Mouse (Mus musculus): ENCODE measurements around the gene Nudcd2.
"Not testable (repeated sequence)": the region's sequence is repeated elsewhere in the genome, so short reads cannot be mapped to it uniquely, and the experiment has no call there.

Gene Nudcd2

DNA sequence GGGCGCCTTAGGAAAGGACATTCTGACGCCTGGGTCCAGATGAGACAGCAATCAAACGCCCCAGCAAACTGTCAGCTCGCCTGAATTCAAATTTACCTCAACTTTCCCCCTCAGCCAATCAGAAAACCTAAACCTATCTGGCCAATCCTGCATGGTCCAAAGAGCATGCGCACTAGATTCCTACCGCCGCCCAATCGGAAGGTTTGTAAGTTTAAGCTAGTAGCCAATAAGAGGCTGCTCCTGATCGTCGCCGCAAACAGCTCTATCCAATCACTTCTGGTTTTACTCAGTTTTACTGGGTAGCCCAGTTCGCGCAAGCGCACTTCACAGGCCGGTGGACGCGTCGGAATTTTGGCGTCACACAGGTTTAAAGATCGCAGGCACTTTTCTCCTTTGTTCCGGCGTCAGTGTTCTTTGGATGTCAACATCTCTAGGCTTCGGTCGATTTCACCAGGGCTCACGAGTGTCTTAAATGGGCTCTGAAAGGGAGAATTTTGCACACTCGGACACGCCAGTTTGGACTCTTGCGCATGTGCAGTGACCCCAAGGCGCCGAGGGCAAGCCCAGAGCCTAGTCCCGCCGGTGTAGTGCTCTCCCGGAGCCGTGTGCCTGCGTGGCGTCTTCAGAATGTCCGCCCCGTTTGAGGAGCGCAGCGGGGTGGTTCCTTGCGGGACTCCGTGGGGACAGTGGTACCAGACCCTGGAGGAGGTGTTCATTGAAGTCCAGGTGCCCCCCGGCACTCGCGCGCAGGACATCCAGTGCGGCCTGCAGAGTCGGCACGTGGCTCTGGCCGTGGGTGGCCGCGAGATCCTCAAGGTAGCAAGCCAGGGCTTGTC lies at the start of gene Nudcd2, which contains the start of gene Hmmr:
Gene Nudcd2, plus strand, starts transcription at position 329 of the 836 bp plus-strand sequence.
Gene Hmmr, minus strand, starts transcription at position 84 of the 836 bp plus-strand sequence.
- DNase-seq: peak; percentile 95

DNA sequence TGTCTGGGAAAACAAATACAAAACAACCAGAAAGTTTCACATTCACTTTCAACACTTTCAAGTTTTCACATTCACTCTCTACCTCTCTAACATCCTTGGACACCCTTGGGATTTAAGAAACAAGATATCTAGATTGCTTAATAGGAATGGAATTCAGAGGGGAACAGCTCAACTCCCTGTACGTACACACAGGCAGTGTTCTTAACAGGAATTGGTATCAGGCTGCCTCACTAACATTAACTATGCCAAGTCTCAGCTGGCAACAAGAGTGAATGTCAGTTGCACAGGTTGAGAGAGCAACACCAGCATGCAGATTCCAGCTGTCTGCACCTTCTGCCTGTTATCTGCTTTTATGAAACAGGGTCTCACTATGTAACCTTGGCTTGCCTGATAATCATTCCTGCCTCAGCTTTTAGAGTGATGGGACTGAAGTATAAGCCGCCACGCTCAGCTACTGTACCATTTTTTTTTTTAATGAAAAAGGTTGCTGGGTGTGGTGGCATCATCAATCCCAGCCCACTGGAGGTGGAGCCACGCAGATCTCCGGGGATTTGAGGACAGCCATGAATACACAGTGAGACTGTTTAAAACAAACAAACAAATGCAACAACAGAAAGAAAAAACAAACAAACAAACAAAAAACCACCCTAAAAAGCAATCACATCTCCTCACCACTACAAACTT lies 42.9 kb upstream of the Nudcd2 start:
- DNase-seq: no peak

DNA sequence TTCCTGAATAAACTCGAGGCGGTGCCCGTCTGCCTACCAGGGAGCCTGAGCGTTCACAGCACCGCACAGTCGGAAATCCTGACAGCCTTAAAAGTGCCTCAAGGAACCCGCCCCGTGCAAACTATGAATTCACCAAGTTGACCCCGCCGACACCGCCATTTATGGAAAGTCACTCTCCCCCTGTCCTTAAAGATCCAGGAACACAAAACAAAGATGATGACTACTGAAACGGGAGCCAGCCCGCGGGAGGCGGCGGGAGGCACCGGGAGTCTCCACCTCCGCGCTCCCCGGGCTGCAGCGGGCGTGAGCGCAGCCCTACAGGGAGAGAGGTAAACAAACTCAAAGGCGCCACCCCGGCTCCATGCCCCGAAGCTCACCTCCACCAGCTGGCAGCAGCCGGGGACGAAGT lies 41.4 kb upstream of the Nudcd2 start:
- no peak for DNase-seq

DNA sequence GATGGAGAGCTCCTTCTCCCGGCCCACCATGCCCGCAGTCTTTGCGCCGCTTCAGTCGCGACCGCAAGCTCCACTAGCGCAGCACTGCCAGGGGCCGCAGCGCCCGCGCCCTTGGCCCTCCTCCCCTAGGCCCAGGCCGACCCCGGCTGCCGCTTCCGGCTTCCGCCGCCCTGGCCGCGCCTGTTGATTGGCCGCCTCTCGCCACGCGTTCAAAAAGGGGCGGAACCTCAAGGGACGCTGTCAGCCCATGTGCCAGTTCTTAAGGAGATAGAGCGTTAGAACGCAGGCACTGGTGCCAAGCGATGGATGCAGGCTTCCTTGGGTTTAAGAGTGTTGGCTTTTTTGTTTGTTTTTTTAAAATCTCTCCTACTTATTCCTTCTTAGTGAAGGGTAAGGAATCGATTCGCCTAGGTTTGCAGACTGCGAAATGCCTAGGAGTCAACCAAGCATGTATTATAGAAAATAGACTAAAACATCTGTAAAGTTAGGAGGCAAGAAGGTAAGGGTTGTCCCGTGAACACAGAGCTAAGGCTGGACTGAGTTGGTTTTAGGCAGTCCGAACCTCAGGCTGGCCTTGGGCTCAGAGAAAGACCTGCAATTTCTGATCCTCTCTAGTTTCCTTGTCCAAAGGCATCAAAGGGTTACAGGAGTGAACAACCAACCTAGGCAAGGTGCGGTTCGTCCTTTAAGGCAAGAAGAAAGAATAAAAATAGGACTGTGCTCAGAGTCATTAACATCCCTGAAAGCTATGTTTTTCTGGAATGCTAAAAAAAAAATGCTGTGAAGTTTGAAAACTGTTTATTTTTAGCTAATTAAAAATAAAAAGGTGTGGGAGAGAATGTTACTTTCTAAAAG lies 40.7 kb upstream of the Nudcd2 start:
- peak; percentile 96 for DNase-seq

DNA sequence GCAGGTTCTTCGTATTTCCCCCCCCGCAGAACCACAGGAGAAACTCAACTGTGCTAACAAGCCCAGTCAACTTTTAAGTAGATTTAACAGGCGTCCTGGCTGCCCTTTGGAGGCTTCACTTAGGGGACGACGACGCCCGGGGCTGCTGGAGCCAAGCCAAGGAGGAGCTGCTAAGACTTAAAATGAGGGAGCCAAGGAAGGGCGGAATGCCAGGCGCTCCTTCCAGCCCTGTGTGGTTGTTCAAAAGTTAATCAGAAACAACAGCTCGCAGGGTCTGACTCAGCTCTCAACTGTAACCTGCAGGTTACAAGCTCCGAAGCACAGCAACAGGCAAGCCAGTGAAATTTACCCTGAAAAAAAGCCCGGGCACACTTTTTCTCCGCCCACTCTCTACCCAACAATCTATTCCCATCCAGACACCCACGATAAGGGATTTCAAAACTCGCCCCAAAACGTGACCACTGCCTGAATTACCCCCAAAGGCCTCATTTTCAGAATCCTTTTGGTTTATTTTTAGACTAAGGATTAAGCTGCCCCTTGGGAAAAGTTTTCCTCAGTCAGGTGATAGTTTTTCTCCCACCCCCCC lies 40.0 kb upstream of the Nudcd2 start:
- peak; percentile 92 for DNase-seq

DNA sequence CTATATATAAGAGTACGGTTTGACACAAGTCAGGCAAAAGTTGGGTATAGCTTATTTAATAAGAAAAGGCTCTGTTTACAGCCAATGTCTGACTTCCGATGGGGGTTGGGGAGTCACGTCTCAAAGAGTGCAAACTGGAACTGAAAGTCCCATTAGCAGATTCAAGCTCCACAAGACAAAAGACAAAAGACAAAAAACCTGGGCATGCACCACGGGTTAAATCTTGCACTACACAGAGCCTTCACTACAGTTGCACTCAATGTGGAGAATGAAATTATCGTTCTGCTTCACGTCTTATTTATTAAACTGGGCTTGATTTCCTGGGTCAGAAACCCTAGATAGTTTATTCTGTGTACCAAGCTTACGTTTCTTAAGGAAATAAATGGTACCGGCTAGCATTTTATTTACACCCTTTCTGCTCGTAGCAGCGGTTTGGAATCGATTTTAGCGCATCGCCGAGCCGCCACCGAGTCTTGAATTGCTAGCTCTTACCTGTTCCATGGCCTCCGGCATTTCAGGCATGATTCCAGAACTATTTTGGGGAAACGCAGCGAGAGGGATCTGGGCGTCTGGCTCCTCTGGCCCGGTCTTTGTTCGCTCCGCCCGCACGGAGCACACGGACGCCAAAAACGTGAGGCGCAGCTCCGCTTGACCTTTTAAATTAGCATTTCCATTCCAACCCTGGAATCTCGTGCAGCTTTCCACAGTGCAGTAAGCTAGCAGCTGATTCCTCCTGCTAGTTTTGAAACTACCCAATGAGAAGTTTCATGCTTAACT lies 39.0 kb upstream of the Nudcd2 start:
- peak; percentile 78 for DNase-seq

DNA sequence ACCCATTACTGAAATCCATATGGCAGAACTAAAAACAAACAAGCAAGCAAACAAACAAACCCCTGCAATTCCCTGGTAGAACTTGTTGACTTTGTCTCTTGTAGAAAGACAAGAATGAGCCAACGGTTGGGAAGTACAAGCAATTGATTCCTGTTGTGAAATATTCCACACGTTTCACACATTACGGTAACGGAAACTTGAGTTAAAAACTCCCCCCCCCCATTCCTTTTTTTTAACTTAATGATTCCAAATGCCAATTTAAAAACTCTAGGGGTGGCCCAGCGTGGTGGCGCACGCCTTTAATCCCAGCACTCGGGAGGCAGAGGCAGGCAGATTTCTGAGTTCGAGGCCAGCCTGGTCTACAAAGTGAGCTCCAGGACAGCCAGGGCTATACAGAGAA lies 38.4 kb upstream of the Nudcd2 start, which contains the start of gene Mat2b:
Gene Mat2b, minus strand, starts transcription at position 101 of the 400 bp plus-strand sequence.
- no peak for DNase-seq

DNA sequence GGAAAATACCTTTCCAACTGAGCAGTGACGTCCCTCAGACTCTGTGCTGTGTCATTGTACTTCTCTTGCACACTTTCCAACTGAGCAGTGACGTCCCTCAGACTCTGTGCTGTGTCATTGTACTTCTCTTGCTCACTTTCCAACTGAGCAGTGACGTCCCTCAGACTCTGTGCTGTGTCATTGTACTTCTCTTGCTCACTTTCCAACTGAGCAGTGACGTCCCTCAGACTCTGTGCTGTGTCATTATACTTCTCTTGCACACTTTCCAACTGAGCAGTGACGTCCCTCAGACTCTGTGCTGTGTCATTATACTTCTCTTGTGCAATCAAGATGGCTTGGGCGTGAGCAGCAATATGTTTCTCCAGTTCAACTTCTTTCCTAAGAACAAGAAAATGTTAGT lies 23.6 kb upstream of the Nudcd2 start:
- not testable (repeated sequence) for DNase-seq

DNA sequence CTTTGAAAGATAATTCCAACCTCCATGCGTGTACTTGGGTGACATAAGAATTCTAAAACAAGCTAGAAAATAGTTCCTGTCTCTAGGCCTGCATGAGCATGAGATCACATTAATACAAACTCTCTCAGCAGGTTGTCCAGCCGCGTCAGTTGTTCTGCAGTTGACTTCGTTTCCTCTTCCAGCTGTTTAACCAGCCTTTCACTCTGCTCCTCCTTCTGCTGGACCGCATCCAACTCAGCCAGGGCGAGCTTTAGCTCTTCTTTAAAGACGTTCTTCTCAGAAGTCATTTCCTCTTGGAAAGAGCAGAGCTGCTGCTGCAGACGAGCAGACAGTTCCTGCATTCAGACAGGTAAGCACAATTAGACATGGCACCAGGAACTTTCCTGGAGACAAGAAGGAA lies 19.6 kb upstream of the Nudcd2 start:
- peak; percentile 53 for DNase-seq

DNA sequence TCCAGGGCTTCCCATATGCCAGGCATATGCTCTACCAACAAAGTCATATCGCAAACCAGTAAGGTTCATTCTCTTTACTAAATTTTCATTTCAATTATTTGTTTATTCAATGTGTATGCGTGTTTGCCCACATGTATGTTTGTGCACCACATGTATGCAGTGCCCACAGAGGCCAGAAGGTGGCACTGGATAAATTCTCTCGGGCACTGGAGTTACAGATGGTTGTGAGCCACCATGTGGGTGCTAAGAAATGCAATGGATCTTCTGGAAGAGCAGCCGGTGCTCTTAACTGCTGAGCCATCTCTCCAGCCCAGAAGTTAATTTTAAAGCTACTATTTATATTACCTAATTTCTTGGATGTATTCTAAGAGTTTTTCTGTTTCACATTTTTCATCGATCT lies 17.9 kb upstream of the Nudcd2 start:
- DNase-seq: no peak

DNA sequence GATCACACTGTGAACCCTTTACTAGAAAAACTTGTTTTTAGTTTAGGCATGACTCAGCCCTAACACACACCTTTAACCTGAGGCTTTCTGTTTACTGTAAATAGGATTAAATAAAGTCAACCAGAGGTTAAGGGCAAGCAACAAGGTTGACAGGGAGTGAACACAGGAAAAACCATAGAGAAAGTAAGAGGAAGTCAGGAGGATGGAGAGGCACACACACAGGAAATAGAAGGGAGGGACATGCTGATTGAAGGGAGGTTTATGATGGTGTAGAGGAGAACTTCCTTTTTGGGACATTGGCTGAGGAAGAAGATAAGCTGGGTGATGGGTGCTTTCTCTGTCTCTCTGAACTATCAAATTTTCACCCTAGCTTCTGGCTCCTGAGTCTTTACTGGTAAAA lies 15.1 kb upstream of the Nudcd2 start:
- DNase-seq: no peak

DNA sequence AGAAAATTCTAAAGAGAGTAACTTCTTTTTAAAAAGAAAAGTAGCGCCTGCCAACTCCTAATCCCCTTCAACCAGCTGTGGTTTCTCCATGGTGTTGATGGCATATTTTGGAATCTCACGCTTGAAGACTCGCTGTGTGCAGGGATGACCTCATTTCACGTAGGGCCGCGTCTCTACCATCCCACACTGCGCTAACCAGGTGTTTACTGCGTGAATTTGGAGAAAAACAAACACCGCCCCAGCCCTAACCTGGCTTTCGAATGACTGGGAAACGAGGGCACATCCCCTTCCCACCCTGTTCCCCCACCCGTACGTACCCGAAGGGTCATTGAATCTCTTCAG lies 499 bp upstream of the Nudcd2 start:
- DNase-seq: no peak

DNA sequence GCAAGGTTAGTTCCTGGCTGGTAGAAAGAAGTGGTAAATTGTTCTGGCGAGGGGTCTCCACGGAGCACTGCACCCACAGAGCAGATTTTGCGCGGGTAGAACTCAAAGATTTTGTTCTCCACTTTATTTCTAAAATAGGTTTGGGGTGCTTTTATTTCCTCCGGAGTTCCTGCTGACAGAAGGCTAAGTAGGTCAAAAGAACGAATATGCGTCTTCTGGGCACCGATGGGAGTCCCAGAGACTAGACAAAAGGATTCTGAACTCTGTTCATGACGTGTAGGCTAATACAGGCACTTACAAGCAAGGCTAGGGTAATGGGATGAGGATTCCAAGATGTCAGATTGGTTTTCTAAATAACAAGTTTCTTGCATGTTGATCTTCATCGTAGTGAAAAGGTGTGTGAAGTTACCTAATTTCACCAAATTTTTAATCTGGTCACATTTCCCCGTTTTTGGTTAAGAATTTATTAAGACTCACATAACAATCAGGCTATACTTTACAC lies 835 bp downstream of the Nudcd2 start:
- no peak for DNase-seq

DNA sequence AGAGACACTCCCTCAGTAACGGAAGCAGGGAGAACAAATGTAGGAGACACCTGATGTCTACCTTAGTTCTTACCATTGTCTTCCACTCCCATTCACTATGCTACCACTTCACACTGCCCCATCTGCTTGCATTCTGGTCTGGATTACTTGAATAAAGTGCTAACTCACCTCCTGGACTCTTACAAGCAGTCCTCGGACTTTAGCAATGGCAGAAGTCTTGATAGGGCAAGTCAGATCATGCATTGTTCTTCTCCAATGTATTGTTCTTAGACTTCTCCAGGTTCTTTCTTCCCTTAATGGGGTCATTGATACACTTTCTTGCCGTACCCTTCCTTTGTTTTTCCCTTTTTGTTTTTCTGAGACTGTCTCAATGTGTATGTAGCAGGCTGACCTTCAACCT lies 3.9 kb downstream of the Nudcd2 start:
- DNase-seq: no peak

DNA sequence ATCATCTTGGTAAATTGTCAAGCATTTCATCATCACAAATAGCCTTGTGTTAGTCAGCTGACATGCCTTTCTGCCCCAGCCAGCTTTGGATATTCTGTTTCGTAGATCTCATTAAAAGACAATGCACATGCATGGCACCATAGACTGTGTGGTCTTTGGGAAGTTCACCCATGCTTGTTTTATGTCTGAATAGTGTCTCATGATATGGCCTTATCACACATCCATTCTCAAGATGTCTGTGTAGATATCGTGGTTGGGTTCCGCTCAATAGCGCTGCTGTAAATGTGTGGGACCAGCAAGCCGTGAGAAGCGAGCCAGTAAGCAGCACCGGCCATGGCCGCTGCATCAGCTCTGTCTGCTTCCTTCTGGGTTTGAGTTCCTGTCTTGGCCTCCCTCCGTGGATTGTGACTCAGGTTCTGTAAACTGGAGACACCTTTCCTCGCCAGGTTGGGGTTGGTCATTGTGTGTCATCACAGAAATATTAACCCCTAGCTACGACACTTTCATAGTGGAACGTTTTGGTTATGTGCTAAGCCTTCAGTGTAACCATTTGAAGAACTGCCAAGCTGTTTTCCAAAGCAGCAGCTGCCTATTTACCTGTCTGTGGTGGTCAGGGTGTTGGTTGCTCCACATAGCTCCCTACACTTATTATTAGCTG lies 8.3 kb downstream of the Nudcd2 start:
- DNase-seq: no peak

DNA sequence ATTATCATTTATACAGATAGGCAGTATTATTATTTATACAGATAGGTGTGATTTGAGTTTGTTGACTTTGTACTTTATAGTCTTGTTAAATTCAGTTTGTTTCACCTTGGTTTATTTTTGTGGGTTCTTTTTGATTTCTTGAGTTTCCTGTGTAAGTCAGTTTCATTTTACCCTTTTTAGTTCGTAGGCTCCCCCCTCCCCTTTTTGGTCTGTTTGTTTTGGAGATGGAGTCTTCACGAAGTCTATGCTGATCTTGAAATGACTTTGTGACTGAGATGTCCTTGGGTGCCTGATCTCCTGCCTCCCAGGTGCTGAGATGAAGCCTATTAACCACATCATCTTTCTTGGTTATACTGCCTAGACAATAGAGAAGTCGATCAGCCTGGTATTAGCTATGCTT lies 10.9 kb downstream of the Nudcd2 start:
- DNase-seq: no peak

DNA sequence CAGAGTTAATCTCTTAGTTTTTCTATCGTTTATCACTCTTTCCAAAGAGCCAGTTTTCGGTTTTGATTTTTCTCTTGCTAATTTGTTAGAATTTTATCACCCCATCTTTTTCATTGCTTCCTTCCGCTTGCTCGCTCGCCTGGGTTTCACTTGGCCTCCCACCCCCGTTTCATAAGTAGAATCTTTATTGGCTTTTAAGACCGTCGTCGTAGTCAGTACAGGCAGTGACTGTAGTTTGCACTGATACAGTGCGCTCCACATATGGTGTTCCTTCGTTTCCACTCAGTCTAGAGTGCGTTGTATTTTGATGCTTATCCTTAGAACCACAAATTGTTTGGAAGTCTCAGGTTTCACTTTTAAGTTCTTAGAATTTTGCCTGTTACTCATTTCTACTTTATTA lies 12.9 kb downstream of the Nudcd2 start:
- no peak for DNase-seq

DNA sequence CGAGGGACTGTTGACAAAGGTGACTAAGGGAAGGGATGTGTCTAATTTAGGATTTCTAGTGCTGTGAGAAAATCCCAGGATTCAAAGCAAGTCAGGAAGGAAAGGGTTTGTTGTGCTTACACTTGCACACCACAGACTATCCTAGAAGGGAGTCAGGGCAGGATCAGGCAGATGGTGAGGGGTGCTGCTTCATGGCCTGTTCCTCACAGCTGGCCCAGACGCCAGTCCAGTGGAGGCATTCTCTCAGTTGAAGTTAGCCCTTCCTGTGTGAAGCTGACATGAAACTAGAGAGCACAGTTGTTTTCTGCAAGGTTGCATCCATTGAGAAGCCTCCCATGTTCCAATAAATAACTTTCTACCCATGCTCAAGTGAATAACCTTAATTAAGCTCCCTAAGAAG lies 14.2 kb downstream of the Nudcd2 start:
- no peak for DNase-seq

DNA sequence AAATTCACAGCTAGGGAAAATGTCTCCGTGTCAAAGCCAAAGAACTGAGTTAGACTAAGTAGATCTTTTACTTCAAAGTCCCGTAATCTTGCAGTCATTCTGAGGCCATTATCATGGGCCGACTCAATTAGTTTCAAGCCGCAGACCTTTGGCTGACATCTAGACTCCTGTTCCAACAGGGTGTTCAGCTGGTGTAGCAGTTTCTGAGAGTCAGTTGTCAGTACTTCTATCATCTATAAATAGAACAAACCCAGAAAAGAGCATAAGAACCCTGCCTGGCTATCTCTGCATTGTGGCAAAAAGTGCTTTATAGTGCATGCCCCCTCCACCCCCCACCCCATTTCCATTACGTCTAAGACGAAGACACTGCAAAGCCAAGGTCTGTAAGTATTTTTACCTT lies 20.4 kb downstream of the Nudcd2 start:
- no peak for DNase-seq

DNA sequence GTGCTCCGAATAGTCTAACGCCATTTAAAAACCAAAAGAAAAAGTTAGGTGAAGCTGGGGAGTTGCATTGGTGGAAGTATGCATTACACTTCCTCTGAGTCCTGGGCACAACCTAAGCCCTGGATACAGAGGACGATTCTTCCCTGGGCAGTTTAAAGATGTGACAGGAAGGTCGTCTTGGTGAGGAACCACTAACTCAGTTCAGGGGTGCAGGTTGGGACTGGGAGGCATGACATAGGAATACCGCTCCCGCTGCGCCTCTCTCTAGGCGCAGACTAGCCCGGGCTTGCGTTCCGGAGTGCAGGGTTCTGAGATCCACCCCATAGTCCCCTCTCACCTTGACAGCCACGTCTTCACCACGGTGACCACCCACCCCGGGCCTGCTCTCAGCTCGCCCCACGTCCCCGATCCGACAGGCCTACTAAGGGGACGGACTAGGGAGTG lies 21.2 kb downstream of the Nudcd2 start:
- no peak for DNase-seq

DNA sequence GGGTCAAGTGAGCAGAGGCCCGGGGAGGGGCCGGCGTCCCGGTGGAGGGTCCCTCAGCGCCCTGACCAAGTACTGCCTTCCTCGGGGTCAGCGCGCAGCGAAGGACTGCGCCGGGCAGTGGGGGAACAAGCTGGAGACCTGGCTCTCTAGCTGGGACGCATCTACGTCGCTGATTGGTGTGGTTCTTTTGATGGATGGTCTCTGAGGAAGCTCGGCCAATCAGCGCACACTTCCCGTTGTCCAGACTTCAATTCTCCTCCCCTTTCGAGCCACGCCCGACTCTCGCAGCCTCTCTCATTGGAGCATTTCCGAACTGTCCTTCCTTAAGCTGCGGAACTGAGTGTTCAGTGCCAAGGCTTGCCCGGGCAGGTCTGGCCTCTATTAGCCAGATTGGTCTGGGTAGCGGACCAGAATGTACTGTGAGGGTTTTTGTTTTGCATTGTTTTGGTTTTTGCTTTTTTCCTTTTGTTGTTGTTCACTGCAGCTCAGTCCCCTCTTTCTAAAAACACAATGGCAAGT lies 21.7 kb downstream of the Nudcd2 start, which contains the start of gene Ccng1:
Gene Ccng1, minus strand, starts transcription at position 203 of the 519 bp plus-strand sequence.
- peak; percentile 94 for DNase-seq

All from kidney, postnatal 10 days (tissue).